Mouse (Mus musculus): ENCODE results near the gene Auts2.

- no peak for TF ChIP-seq GATA1 (IDR thresholded peaks at IDR 0.05; ENCODE audit: low read length)
- TF ChIP-seq TAL1 (IDR thresholded peaks at IDR 0.05; ENCODE audit: low read length), result no peak
These were observed 946.6 kb downstream of the Auts2 start for GRCm38 (mm10) chr5:131596591-131596990.
